Mouse (Mus musculus): ENCODE data around the gene Ece1. TPM values are rescaled to one million over a fixed set of nuclear protein-coding genes. Genes with fewer than 3 reads are reported as not detected.

Gene Ece1
- total and polyA plus RNA-seq, 3 experiments, result 27.3 to 120 (median 102) TPM

DNA sequence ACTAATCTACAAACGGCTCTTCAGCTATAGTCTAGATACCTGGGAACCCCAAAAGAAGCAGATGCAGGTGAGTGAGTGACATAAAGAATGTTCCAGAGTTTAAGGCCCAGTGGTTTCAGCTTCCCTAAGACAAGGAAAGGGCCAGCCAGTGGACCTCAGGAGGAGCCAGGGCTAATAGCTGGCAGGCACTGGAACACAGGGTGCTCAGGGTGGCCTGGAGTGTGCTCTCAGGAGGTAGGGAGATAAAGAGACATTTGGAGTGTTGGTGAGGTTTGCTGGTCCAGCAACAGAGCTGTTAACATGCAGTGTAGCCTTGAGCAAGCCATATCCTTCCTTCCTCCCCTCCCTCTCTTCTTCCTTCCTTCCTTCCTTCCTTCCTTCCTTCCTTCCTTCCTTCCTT, 66.8 kb downstream of the Ece1 start:
- no peaks in the 10 kb centered on the region for H3K27me3 ChIP-seq (ENCODE audit: control insufficient read depth, insufficient read depth, low read length)
- 97% methylated on average over 1 of the region's 1 CpGs for WGBS
- 0 out of 2 replicates have a peak, but pooled peaks cover 1% of the 10 kb centered on the region for H3K79me2 ChIP-seq (replicated peaks; ENCODE audit: control insufficient read depth, insufficient read depth, low read length)
- H3K4me3 ChIP-seq, result no peak overlapping the region
- H3K9ac ChIP-seq (ENCODE audit: low read depth, low read length), result no peak overlapping the region
- no peak for TF ChIP-seq CTCF (IDR thresholded peaks at IDR 0.05)
- TF ChIP-seq POLR2A (IDR thresholded peaks at IDR 0.05; ENCODE audit: insufficient read depth, low read depth, low read length), result no peak
- TF ChIP-seq EP300 (IDR thresholded peaks at IDR 0.05; ENCODE audit: insufficient read depth, low read depth, low read length), result no peak
- no peak for DNase-seq
- peaks cover 33% of the 10 kb centered on the region for H3K4me1 ChIP-seq (ENCODE audit: control insufficient read depth, insufficient read depth, low read length)
- no peaks in the 10 kb centered on the region; the same call in 1 of the 2 replicates for H3K36me3 ChIP-seq (ENCODE audit: control insufficient read depth, insufficient read depth, low read length)
- intact Hi-C loops (cut with DNase I), result no loop called here
- H3K27ac ChIP-seq, result peak overlapping the region; percentile 52; the same call in 1 of the 2 replicates

DNA sequence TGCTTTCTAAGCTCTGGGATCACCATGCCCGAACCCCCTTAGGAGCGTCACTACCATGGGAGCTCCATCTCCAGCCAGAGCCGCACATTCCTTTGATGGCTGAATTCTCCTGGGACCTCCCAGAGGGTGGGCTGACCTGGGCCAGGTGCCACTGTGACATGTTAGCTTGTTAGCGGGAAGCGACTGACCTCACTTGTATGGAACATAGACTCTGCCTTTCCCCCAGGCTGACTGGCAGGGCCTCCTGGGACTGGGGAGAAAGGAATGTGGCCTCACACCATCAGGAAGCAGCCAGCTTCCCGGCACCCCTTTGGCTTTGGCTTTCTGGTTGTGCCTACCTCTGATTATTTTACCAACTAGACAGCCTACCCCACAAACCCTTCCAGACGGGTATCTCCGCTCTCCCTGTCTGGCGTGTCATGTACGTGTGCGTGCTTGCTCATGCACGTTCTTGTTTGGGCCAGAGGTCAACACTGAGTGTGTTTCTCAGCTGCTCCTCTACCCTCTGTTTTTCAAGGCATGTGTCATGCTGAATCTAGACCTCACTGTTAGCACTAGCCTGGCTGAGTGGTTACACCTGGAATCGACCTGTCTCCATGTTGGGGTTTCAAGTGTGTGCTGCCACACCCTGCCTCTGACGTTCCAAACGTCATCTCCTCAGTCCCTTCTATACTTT, 67.4 kb downstream of the Ece1 start:
- H3K4me3 ChIP-seq, result no peak overlapping the region
- 0 out of 2 replicates have a peak, but pooled peaks cover 1% of the 10 kb centered on the region for H3K79me2 ChIP-seq (replicated peaks; ENCODE audit: control insufficient read depth, insufficient read depth, low read length)
- H3K27me3 ChIP-seq (ENCODE audit: control insufficient read depth, insufficient read depth, low read length), result no peaks in the 10 kb centered on the region
- intact Hi-C loops (cut with DNase I), result loop anchor here (2.0 kb wide), 2 partner anchors 17 to 33 kb away; no protein-coding TSS in a partner anchor
- WGBS, result 77% methylated on average over 15 of the region's 15 CpGs
- no peak overlapping the region for H3K9ac ChIP-seq (ENCODE audit: low read depth, low read length)
- TF ChIP-seq EP300 (IDR thresholded peaks at IDR 0.05; ENCODE audit: insufficient read depth, low read depth, low read length) (no peak), POLR2A (IDR thresholded peaks at IDR 0.05; ENCODE audit: insufficient read depth, low read depth, low read length) (no peak), CTCF (IDR thresholded peaks at IDR 0.05) (no peak)
- peak in 1 of 2 experiments; percentile 29 for DNase-seq
- H3K4me1 ChIP-seq (ENCODE audit: control insufficient read depth, insufficient read depth, low read length), result peaks cover 30% of the 10 kb centered on the region
- H3K36me3 ChIP-seq (ENCODE audit: control insufficient read depth, insufficient read depth, low read length), result no peaks in the 10 kb centered on the region; the same call in 1 of the 2 replicates
- H3K27ac ChIP-seq, result peak overlapping the region; percentile 69

DNA sequence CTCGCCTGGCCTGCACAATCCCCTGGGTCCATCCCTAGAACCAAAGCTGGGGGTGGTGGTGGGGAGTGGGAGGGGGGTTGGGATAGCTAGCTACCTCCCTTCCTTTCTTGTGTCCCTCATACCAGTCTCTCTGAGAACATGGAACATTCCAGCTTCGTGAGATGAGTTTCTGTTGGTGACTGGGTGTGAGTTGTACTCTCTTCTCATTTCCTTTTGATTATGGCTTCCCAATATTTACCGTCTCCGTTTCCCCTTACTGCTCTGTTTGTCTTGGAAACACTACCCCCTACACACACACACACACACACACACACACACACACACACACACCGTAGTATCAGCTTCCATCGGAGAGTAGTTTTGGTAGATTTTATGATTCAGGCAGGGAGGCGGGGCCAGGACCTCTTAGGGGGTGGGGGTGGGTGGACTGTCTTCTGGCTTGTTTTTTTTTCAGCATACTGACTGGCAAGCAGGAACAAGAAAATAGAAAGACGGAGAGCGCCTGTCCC, 68.5 kb downstream of the Ece1 start:
- TF ChIP-seq CTCF (IDR thresholded peaks at IDR 0.05) (no peak), EP300 (IDR thresholded peaks at IDR 0.05; ENCODE audit: insufficient read depth, low read depth, low read length) (no peak), POLR2A (IDR thresholded peaks at IDR 0.05; ENCODE audit: insufficient read depth, low read depth, low read length) (no peak)
- intact Hi-C loops (cut with DNase I), result loop anchor here (1.0 to 2.0 kb wide), 3 partner anchors 10 to 34 kb away; no protein-coding TSS in a partner anchor
- Histone ChIP-seq H3K36me3 (ENCODE audit: control insufficient read depth, insufficient read depth, low read length) (no peaks in the 10 kb centered on the region; the same call in 1 of the 2 replicates), H3K4me1 (ENCODE audit: control insufficient read depth, insufficient read depth, low read length) (peaks cover 25% of the 10 kb centered on the region), H3K79me2 (replicated peaks; ENCODE audit: control insufficient read depth, insufficient read depth, low read length) (0 out of 2 replicates have a peak, but pooled peaks cover 1% of the 10 kb centered on the region), H3K27me3 (ENCODE audit: control insufficient read depth, insufficient read depth, low read length) (no peaks in the 10 kb centered on the region), H3K9ac (ENCODE audit: low read depth, low read length) (no peak overlapping the region), H3K27ac (peak overlapping the region; percentile 82), H3K4me3 (no peak overlapping the region; the same call in 1 of the 2 replicates)
- no peak for DNase-seq
- 31% methylated on average over 9 of the region's 9 CpGs for WGBS

DNA sequence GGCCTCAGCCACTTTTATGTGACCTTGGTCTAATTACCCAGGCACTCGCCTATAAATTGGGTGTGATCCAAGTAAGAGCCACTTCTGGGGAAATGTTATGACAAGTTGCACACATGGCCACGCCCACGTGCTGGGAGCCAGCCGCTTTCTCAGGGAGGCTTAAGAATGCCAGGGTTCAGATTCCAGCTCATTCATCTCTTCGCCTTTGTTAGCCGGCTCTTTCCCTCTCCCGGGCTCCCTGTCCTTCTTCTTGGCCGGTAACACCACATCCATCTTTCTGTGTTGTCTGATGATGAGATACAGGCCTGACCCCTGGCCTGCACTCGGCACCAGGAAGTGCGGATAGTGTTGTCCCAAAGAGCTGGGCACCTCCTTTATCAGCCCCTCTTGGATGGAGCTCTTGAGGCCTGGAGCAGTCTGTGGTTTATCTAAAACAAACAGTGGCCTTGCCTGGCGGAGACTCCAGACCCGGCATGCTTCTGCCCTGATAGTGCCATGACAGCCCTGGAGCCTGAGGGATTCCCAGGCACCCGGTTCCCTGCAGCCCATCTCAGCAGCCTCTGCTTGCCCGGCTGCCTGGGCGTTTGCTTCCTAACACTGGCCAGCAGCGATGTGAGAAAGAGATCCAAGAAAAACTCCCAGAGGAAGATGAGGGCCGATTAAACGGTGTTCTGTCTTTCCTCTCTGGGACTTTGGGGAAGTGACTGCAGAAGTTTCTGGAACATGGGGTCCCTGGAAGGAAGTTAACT, 69.1 kb downstream of the Ece1 start:
- no peak overlapping the region; the same call in 1 of the 2 replicates for H3K4me3 ChIP-seq
- TF ChIP-seq POLR2A (IDR thresholded peaks at IDR 0.05; ENCODE audit: insufficient read depth, low read depth, low read length) (no peak), CTCF (IDR thresholded peaks at IDR 0.05) (no peak), EP300 (IDR thresholded peaks at IDR 0.05; ENCODE audit: insufficient read depth, low read depth, low read length) (peak; percentile 74; the same call in 1 of the 2 replicates)
- H3K27ac ChIP-seq, result peak overlapping the region; percentile 82
- H3K27me3 ChIP-seq (ENCODE audit: control insufficient read depth, insufficient read depth, low read length), result no peaks in the 10 kb centered on the region
- intact Hi-C loops (cut with DNase I), result loop anchor here (1.0 to 2.0 kb wide), 3 partner anchors 11 to 34 kb away; no protein-coding TSS in a partner anchor
- WGBS, result 7% methylated on average over 18 of the region's 18 CpGs
- peaks cover 24% of the 10 kb centered on the region for H3K4me1 ChIP-seq (ENCODE audit: control insufficient read depth, insufficient read depth, low read length)
- peak; percentile 78 to 86 for DNase-seq
- H3K9ac ChIP-seq (ENCODE audit: low read depth, low read length), result peak overlapping the region; percentile 28; the same call in 1 of the 2 replicates
- 0 out of 2 replicates have a peak, but pooled peaks cover 1% of the 10 kb centered on the region for H3K79me2 ChIP-seq (replicated peaks; ENCODE audit: control insufficient read depth, insufficient read depth, low read length)
- H3K36me3 ChIP-seq (ENCODE audit: control insufficient read depth, insufficient read depth, low read length), result no peaks in the 10 kb centered on the region; the same call in 1 of the 2 replicates

DNA sequence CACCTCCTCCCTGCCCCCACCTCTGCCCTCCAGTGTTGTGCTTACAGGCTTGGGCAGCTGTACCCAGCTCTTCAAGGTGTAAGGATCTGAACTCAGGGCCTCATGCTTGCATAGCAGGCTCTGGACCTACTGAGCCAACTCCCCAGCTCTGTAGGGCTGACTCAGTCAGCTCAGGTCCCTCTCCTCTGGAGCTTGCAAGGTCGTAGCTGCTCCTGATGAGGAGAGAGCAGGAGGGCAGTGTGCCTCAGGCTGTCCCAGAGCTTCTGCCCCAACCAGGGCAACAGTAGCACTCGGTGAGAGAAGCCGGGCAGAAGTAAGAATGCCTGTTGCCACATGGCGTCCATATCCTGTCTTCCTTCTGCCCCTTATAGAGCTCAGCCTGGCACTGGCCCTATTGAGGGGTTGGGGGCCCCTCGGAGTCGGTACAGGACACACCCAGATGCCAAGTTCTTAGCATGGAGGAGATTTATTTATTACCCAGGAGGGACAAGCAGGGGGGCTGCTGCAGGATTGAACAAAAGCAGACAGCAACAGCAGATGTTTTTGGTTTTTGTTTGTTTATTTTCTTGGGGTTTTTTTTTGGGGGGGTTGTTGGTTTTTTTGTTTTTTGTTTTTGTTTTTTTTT, 70.6 kb downstream of the Ece1 start:
- peaks cover 20% of the 10 kb centered on the region for H3K4me1 ChIP-seq (ENCODE audit: control insufficient read depth, insufficient read depth, low read length)
- H3K4me3 ChIP-seq, result no peak overlapping the region
- H3K36me3 ChIP-seq (ENCODE audit: control insufficient read depth, insufficient read depth, low read length), result no peaks in the 10 kb centered on the region; the same call in 1 of the 2 replicates
- intact Hi-C loops (cut with DNase I), result no loop called here
- no peak for DNase-seq
- H3K79me2 ChIP-seq (replicated peaks; ENCODE audit: control insufficient read depth, insufficient read depth, low read length), result no peaks in the 10 kb centered on the region
- TF ChIP-seq EP300 (IDR thresholded peaks at IDR 0.05; ENCODE audit: insufficient read depth, low read depth, low read length) (no peak), POLR2A (IDR thresholded peaks at IDR 0.05; ENCODE audit: insufficient read depth, low read depth, low read length) (no peak), CTCF (IDR thresholded peaks at IDR 0.05) (no peak)
- H3K27ac ChIP-seq, result peak overlapping the region; percentile 12
- no peaks in the 10 kb centered on the region for H3K27me3 ChIP-seq (ENCODE audit: control insufficient read depth, insufficient read depth, low read length)
- 70% methylated on average over 6 of the region's 6 CpGs for WGBS
- no peak overlapping the region for H3K9ac ChIP-seq (ENCODE audit: low read depth, low read length)
